Mouse (Mus musculus) Patski (cell line): Measurements from ENCODE around the gene Capn13. TPM values are rescaled to one million over a fixed set of nuclear protein-coding genes. Genes with fewer than 3 reads are reported as not detected.

Experiments used
- ATAC-seq: fragments of 100-300 bp; one replicate; pipeline ENCODE4 v1.8.0; 2021
- CTCF ChIA-PET: fragments of 350-600 bp; sonication (Branson Sonifier 250); formaldehyde crosslinking; loops from one replicate; lab custom pipeline; 2022; ENCODE audit warnings: inconsistent platforms; lab: Charles Lee
- POLR2A ChIA-PET: fragments of 350-600 bp; sonication (Branson Sonifier 250); formaldehyde crosslinking; loops from one replicate; lab custom pipeline; 2022; ENCODE audit warnings: antibody characterized with exemption, inconsistent platforms; lab: Charles Lee
- DNase-seq: peaks from one replicate; pipeline ENCODE4 v3.0.0-alpha.2; 2011; ENCODE audit warnings: low read depth, low spot score
- H3K27me3 ChIP-seq: fragments of 371-371 bp; one replicate; pipeline ENCODE4 v1.5.1; 2021
- CTCF ChIP-seq: fragments of 100-300 bp; IDR thresholded peaks from one replicate; pipeline ENCODE4 v1.5.1; 2021
- in situ Hi-C: fragments of 300-500 bp; cut with MboI; formaldehyde crosslinking; loops from 3 replicates; pipeline ENCODE4 v1.11.1; 2018; ENCODE audit warnings: low pct_unique_long_range_greater_than_20kb, mixed read lengths
- polyA plus RNA-seq: library from polyadenylated mRNA; unstranded; gene quantifications from one replicate; pipeline ENCODE4 v1.2.3, GENCODE M21; 2021

Gene Capn13
- not detected for polyA plus RNA-seq

DNA sequence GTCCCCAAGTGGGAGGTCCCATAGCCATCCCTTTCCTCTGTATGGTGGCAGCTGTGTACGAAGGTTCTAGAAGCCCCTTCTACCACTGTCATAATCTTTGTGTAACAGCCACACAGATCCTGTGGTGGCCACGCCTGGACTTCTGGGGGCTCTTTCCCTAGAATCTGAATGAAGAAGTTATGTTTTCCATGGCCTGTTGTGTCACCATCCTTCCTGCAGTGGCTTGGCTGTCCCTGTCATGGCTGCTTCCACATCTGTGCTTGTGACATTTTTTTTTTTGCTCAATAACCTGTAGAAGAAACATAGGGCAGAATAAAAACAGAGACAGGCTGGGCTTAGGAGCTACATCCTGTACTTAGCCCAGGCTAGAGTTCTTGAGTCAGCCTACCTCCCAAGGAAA lies at the start of gene Capn13:
TSS of gene Capn13 (minus strand) at position 5 of the 400 bp plus-strand sequence.
- in situ Hi-C loops, result no loop called here
- CTCF ChIA-PET, result interaction anchor here (1.5 kb wide), 1 partner anchor 54 kb away, joined by 3 read pairs; no protein-coding TSS in a partner anchor
- ATAC-seq, result no peak
- no peaks in the 10 kb centered on the region for H3K27me3 ChIP-seq
- POLR2A ChIA-PET, result interaction anchor here (0.7 kb wide), 1 partner anchor 922 kb away, joined by 6 read pairs; no protein-coding TSS in a partner anchor
- TF ChIP-seq CTCF, result no peak
- no peak for DNase-seq

DNA sequence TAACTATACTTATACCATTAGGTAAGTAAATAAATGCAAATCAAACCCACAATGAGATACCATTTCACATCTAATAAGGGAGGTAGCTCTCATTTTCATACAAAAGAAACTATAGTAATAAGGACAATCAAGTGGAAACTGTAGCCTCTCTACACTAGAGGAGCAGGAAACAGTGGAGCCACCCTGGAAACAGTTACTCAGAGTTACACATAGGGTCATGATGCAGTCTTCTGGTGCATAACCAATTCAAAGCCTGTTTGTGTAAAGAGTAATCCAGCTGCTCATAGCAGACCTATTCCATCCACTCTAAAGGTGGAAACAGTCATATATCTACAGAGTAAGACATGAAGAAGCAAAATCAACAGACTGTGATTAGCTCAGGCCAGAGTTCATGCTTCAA lies 48.4 kb upstream of the Capn13 start:
- no peak for TF ChIP-seq CTCF
- in situ Hi-C loops, result no loop called here

DNA sequence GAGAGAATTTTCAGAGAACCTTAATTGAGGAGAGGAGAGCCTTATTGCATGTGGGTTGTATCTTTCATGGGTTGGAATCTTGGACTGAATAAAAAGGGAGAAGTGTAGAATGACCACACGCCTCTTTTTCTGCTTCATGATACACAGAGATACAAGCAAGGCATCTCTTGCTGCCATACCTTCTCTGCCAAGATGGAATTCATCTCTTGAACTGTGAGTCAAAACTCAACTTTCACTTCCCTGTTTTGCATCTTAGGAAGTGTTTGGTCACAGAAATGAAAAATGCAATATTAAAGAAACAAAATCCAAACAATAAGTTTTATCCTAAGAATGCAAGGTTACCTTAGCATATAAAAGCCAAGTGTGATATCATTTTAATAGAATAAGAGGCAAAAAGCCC lies 40.1 kb upstream of the Capn13 start:
- TF ChIP-seq CTCF, result no peak
- no peak for ATAC-seq
- no peak for DNase-seq
- ChIA-PET POLR2A (no interaction called here), CTCF (no interaction called here)
- H3K27me3 ChIP-seq, result no peaks in the 10 kb centered on the region
- in situ Hi-C loops, result no loop called here

More for the DNA sequence above, 48.4 kb upstream of the Capn13 start:
- POLR2A ChIA-PET, result no interaction called here
- no peak for ATAC-seq
- no peak for DNase-seq
- CTCF ChIA-PET, result interaction anchor here (1.1 kb wide), 1 partner anchor 39 kb away, joined by 3 read pairs; no protein-coding TSS in a partner anchor
- H3K27me3 ChIP-seq, result no peaks in the 10 kb centered on the region

DNA sequence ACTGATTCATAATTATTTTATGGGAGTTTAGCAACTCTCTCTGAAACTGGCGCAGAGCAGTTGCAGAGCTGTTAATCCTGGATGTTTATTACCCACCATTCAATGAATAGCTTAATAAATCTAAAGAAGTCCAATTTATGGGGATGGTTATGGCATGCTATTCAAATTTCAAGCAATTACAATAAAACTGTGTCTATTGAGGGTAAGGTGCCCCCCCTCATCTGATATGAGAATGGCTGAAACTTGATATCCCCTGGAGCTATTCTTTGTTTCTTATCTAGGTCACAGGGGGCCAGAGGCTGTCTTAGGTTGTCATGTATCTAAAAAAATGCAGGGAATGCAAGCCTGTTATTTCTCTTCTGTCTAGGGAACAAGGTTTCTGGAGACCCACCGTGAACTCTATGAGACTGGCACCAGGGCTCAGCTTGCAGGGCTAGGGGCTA lies 31.9 kb upstream of the Capn13 start:
- ChIA-PET CTCF (no interaction called here), POLR2A (no interaction called here)
- TF ChIP-seq CTCF, result no peak
- DNase-seq (no peak), ATAC-seq (no peak)
- no peaks in the 10 kb centered on the region for H3K27me3 ChIP-seq
- in situ Hi-C loops, result no loop called here

DNA sequence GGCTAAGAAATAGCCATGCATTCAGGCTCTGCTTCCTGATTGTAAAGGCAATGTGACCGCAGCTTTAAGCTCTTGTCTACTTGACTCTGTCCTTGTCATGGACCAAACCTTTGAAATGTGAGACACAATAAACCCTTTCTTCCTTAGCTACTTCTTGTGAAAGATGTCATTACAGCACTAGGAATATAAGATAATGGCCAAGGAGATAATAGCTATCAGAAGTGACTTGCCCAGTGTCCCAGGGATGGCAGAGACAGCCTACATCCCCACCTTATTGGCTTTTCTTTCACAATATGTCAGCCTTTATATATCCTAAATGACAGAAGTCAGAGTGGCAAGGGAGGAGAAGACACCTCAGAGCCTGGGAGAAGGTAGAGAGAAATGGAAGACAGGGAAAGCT lies 31.4 kb upstream of the Capn13 start:
- ATAC-seq, result no peak
- CTCF ChIA-PET, result no interaction called here
- in situ Hi-C loops, result no loop called here
- DNase-seq, result no peak
- H3K27me3 ChIP-seq, result no peaks in the 10 kb centered on the region
- no peak for TF ChIP-seq CTCF
- POLR2A ChIA-PET, result no interaction called here

DNA sequence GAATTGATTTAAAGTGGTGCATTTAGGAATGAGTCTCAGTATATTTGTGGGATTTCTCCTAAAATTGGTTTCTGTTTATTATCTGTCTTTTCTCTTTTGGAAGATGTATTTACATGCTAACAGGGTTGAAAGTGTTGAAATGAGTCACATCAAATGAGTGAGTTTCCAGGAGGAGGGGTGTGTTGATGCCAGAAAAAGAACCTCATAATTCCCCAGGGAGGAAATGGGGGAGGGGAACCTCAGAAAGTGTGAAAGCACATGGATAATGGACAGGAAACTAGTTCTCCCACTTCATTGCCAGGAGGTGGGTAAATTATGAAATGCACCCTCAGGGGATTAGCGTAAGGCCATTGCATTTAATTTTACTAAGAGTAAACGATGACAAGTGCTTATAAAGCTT lies 16.7 kb upstream of the Capn13 start:
- CTCF ChIA-PET, result interaction anchor here (0.9 kb wide), 1 partner anchor 13 kb away, joined by 3 read pairs; no protein-coding TSS in a partner anchor

DNA sequence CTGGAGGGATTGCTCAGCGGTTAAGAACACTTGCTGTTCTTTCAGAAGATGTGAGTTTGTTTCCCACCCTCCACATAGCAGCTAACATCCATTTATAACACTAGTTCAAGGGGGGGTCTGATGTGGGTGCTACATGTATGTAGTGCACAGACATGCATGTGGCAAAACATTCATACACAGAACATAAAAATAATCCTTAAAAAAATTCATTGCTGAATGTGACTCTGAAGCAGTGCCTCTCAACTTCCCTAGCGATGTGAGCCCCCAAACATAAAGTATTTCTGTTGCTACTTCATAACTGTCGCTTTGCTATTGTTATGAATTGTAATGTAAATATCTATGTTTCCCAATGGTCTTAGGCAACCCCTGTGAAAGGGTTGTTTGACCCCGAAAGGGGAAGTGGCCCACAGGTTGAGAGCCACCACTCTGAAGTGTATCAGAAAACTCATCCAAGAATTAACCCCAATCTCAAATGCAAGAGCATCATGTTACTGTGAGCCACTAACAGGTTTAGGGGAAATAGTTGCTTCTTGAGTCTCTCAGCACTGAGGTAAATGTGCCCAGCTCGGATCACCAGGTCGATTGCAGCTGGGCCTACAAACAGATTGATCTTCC lies 15.6 kb upstream of the Capn13 start:
- no peak for ATAC-seq
- in situ Hi-C loops, result no loop called here
- no peak for TF ChIP-seq CTCF
- ChIA-PET POLR2A (no interaction called here), CTCF (interaction anchor here (0.9 kb wide), 1 partner anchor 12 kb away, joined by 3 read pairs; no protein-coding TSS in a partner anchor)
- DNase-seq, result no peak
- no peaks in the 10 kb centered on the region for H3K27me3 ChIP-seq

More for the DNA sequence above, 16.7 kb upstream of the Capn13 start:
- H3K27me3 ChIP-seq, result no peaks in the 10 kb centered on the region
- in situ Hi-C loops, result no loop called here
- no peak for TF ChIP-seq CTCF
- ATAC-seq (no peak), DNase-seq (peak; percentile 22)
- POLR2A ChIA-PET, result no interaction called here

DNA sequence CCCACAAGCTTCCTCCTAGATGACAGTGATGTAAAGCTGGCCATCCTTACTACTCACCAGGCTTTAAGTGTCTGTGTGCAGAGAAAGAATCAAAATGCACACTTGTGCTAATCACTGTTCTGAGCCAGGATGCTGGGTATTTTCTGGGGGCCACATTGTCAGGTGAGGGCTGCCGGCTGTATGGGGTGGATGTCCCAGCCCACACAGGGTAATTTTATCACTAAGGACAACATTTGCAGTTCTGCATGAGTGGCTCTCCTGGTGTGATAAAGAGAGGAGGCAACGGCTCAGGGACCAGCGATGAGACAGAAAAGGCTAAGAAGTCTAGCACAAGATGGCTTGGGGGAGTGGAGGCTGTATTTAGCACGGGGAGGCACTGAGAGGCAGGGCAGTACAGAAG lies 11.2 kb upstream of the Capn13 start:
- ChIA-PET CTCF (no interaction called here), POLR2A (no interaction called here)
- in situ Hi-C loops, result no loop called here
- H3K27me3 ChIP-seq, result no peaks in the 10 kb centered on the region
- DNase-seq (no peak), ATAC-seq (no peak)
- TF ChIP-seq CTCF, result no peak

DNA sequence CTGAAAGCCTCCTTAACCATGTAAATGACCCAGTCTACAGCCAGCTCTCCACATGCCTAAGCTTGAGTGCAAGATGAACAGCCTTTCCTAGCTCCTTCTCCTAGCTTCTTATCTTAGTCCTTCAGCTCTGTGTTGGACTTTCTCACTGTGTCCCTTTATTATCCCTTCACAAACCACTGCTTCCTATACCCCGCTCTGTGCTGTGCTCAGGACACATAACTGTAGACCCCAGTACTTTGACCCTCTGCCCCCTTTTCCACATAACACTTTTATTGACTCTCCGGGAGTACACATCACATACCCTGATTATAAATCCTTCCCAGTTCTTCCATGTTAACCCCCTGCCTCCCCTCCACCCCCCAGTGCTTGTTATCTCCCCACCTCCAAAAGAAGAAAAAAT lies 606 bp upstream of the Capn13 start:
- TF ChIP-seq CTCF, result no peak
- in situ Hi-C loops, result no loop called here
- no peaks in the 10 kb centered on the region for H3K27me3 ChIP-seq
- DNase-seq, result no peak
- no peak for ATAC-seq
- CTCF ChIA-PET, result no interaction called here
- POLR2A ChIA-PET, result no interaction called here

DNA sequence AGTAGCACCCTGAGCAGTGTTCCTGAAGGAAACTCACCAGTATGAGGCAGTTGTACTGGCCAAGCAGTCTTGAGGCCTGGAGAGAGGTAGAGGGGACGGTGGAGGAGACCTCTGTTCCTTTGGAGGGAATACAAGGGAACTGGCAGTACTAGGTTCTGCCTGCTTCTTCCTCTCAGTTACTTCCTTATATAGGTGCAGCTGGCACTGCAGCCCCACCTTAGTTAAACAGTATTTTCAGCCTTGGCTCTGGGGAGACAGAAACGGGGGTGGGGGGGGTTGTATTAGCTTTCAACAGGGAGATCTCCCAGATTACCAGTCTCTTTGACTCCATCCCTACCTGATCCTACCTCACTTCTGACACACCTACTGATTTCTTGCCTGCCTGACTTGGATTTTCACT lies 1.5 kb downstream of the Capn13 start:
- POLR2A ChIA-PET, result interaction anchor here (0.6 kb wide), 1 partner anchor 106 kb away, joined by 3 read pairs; no protein-coding TSS in a partner anchor
- in situ Hi-C loops, result no loop called here
- H3K27me3 ChIP-seq, result no peaks in the 10 kb centered on the region
- CTCF ChIA-PET, result no interaction called here
- ATAC-seq, result no peak
- no peak for TF ChIP-seq CTCF
- DNase-seq, result no peak

DNA sequence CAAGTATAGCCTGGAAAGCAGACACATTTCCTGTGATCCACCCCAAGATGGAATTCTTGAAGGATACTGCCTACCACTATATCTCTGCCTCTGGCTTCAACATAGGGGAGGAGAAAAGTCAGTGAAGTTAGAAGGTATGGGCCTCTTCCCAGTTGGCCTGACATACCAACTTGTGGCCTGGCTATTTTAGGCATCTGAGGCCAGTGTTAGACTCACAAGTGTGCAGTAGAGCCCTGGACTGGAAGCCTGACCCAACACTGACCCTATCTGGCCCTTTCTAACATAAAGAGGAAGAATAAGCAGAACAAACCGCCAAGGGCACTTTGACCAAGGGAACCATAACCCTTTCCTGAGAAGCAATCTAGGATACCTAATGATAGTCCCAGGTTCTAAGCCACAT lies 7.3 kb downstream of the Capn13 start:
- no peak for TF ChIP-seq CTCF
- ChIA-PET POLR2A (no interaction called here), CTCF (no interaction called here)
- no peaks in the 10 kb centered on the region for H3K27me3 ChIP-seq
- DNase-seq (no peak), ATAC-seq (no peak)
- in situ Hi-C loops, result no loop called here
